Mouse (Mus musculus): ENCODE measurements around the gene Psg28. TPM values are rescaled to one million over a fixed set of nuclear protein-coding genes. Genes with fewer than 3 reads are reported as not detected.
"Not testable (repeated sequence)": the region's sequence is repeated elsewhere in the genome, so short reads cannot be mapped to it uniquely, and the experiment has no call there.

Psg28 gene
- not detected in 2 replicates for polyA plus RNA-seq (2016; fragmentation: Nextera tagmentation; extraction: Ambion mirVana)

DNA sequence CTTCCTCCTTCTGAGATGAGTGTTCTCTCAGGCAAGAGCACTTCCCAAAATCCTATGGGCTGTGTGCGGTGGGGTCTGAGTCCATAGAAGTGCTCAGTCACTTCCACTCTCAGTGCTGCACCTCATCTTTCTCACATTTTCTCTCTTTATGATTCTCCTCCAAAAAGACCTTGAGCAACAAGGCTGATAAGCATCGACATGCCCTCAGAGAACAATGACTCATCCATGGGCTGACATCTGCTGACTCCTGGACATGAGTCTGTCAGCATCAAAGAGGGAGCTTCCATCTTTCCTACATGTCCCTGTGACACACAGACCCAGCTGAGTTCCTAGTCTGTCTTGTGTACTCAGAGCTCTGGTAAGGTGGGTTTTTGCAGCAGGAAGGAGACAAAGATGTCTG, at the start of gene Psg28:
Psg28 (minus strand) TSS at position 101 of the 400 bp plus-strand sequence.
- not testable (repeated sequence) for H3K27ac ChIP-seq (replicated peaks); H3K4me3 ChIP-seq; DNase-seq (ENCODE audit: low spot score); H3K4me1 ChIP-seq; H3K27me3 ChIP-seq (replicated peaks; ENCODE audit: low read depth, poor library complexity, severe bottlenecking); H3K36me3 ChIP-seq (replicated peaks)
- WGBS: 78% methylated on average over 2 of the region's 2 CpGs
- H3K9me3 ChIP-seq: peaks cover 45% of the 10 kb centered on the region

DNA sequence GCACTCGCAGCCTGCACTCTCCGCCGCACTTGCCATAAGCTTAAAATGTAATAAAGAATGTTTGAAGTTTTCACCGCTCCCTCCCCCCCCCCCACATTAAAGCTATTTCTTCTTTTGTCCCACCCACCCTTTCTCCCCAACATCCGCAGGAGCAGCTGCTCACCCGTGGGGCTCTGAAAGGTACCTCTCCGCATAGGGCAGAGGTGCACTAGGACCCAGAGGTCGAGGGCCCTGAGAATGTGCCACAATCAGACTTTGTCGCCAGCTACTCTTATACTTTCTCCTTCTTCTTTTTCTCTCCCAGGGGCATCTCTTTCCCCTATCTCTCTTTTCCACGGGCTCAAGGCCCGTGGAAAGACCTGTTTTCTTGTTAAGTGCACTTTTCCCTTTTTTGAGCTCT, 28.4 kb downstream of the Psg28 start:
- no peaks in the 10 kb centered on the region for H3K4me1 ChIP-seq
- peaks cover 27% of the 10 kb centered on the region for H3K9me3 ChIP-seq
- peak; percentile 12 for DNase-seq (ENCODE audit: low spot score)
- no peak overlapping the region for H3K27ac ChIP-seq (replicated peaks)
- H3K4me3 ChIP-seq: peak overlapping the region; percentile 49
- no peaks in the 10 kb centered on the region for H3K36me3 ChIP-seq (replicated peaks)
- no peaks in the 10 kb centered on the region for H3K27me3 ChIP-seq (replicated peaks; ENCODE audit: low read depth, poor library complexity, severe bottlenecking)
- WGBS: 35% methylated on average over 10 of the region's 11 CpGs

- Histone ChIP-seq H3K9me3 (peaks cover 19% of the 10 kb centered on the region), H3K36me3 (replicated peaks) (no peaks in the 10 kb centered on the region), H3K27me3 (replicated peaks; ENCODE audit: low read depth, poor library complexity, severe bottlenecking) (no peaks in the 10 kb centered on the region), H3K4me3 (peak overlapping the region; percentile 49), H3K27ac (replicated peaks) (no peak overlapping the region), H3K4me1 (no peaks in the 10 kb centered on the region)
- 40% methylated on average over 35 of the region's 35 CpGs for WGBS
- peak; percentile 45 for DNase-seq (ENCODE audit: low spot score)
Observed at GRCm38 (mm10) chr7:18402527-18403237, 29.2 kb downstream of the Psg28 start.

- H3K27ac ChIP-seq (replicated peaks); H3K36me3 ChIP-seq (replicated peaks); DNase-seq (ENCODE audit: low spot score); H3K27me3 ChIP-seq (replicated peaks; ENCODE audit: low read depth, poor library complexity, severe bottlenecking); H3K4me3 ChIP-seq; H3K4me1 ChIP-seq: not testable (repeated sequence)
- 72% methylated on average over 4 of the region's 4 CpGs for WGBS
- peaks cover 24% of the 10 kb centered on the region for H3K9me3 ChIP-seq
Observed at GRCm38 (mm10) chr7:18391483-18391882, 40.4 kb downstream of the Psg28 start.

- WGBS: 74% methylated on average over 2 of the region's 2 CpGs
- Histone ChIP-seq H3K36me3 (replicated peaks) (no peaks in the 10 kb centered on the region), H3K9me3 (peaks cover 42% of the 10 kb centered on the region), H3K4me1 (no peaks in the 10 kb centered on the region), H3K27ac (replicated peaks) (no peak overlapping the region), H3K27me3 (replicated peaks; ENCODE audit: low read depth, poor library complexity, severe bottlenecking) (no peaks in the 10 kb centered on the region), H3K4me3 (no peak overlapping the region)
- no peak for DNase-seq (ENCODE audit: low spot score)
Observed at GRCm38 (mm10) chr7:18378295-18378694, 53.5 kb downstream of the Psg28 start.

Small RNAs within 50 kb of the gene (microRNA-seq; reads per million reads assigned to microRNA genes)
- not detected for gene Gm24715

Other genes with a start within 250 kb of the Psg28 start
- not detected in 2 replicates for gene Mill1, start 186.7 kb downstream of the Psg28 start, polyA plus RNA-seq (2016; fragmentation: Nextera tagmentation; extraction: Ambion mirVana)
- not detected in 2 replicates for gene Psg18, start 77.0 kb downstream of the Psg28 start, polyA plus RNA-seq (2016; fragmentation: Nextera tagmentation; extraction: Ambion mirVana)
- not detected in 2 replicates for gene Psg26, start 52.1 kb upstream of the Psg28 start, polyA plus RNA-seq (2016; fragmentation: Nextera tagmentation; extraction: Ambion mirVana)
- not detected in 2 replicates for gene Psg25, start 100.2 kb upstream of the Psg28 start, polyA plus RNA-seq (2016; fragmentation: Nextera tagmentation; extraction: Ambion mirVana)
- gene Psg27, start 135.3 kb upstream of the Psg28 start, polyA plus RNA-seq (2016; fragmentation: Nextera tagmentation; extraction: Ambion mirVana): not detected in 2 replicates
- not detected in 2 replicates for gene Psg23, start 184.5 kb upstream of the Psg28 start, polyA plus RNA-seq (2016; fragmentation: Nextera tagmentation; extraction: Ambion mirVana)
- gene Psg21, start 224.7 kb upstream of the Psg28 start, polyA plus RNA-seq (2016; fragmentation: Nextera tagmentation; extraction: Ambion mirVana): not detected in 2 replicates

Data from embryonic facial prominence, embryonic 10.5 days (tissue).